Mouse (Mus musculus) liver, adult 2 months (tissue): ENCODE measurements around the gene Il18. TPM values are rescaled to one million over a fixed set of nuclear protein-coding genes. Genes with fewer than 3 reads are reported as not detected.

Experiments used
- DNase-seq: peaks from one replicate; pipeline ENCODE4 v3.0.0-alpha.2; 2011; ENCODE audit warnings: low read depth, low spot score; ENCODE audit errors: extremely low read depth
- H3K27ac ChIP-seq: fragments of 200-500 bp; replicated peaks from 2 replicates; pipeline ENCODE4 v1.5.1; 2012; ENCODE audit warnings: low read depth, mild to moderate bottlenecking, control low read depth, inconsistent platforms, low read length; ENCODE audit not compliant: insufficient read depth
- H3K27me3 ChIP-seq: fragments of 200-500 bp; 2 replicates; pipeline ENCODE4 v1.6.1; 2012; ENCODE audit warnings: mild to moderate bottlenecking, moderate library complexity, low read length, inconsistent platforms; ENCODE audit not compliant: control insufficient read depth, insufficient read depth
- H3K36me3 ChIP-seq: fragments of 200-500 bp; 2 replicates; pipeline ENCODE4 v1.6.1; 2012; ENCODE audit warnings: low read length, inconsistent platforms; ENCODE audit not compliant: control insufficient read depth, insufficient read depth
- H3K4me1 ChIP-seq: fragments of 200-500 bp; 2 replicates; pipeline ENCODE4 v1.6.1; 2011; ENCODE audit warnings: low read length; ENCODE audit not compliant: control insufficient read depth, insufficient read depth
- H3K4me3 ChIP-seq: fragments of 200-500 bp; 2 replicates; pipeline ENCODE4 v1.5.1; 2011; ENCODE audit warnings: low read depth, mild to moderate bottlenecking, control low read depth, low read length, moderate library complexity; ENCODE audit not compliant: insufficient read depth
- H3K79me2 ChIP-seq: fragments of 200-500 bp; 2 replicates; pipeline ENCODE4 v1.6.1; 2012; ENCODE audit warnings: inconsistent platforms, mild to moderate bottlenecking, low read length, moderate library complexity; ENCODE audit not compliant: control insufficient read depth, insufficient read depth
- H3K9ac ChIP-seq: fragments of 200-500 bp; 2 replicates; pipeline ENCODE4 v1.6.1; 2012; ENCODE audit warnings: low read depth, mild to moderate bottlenecking, control low read depth, inconsistent platforms, low read length
- CTCF ChIP-seq: fragments of 200-500 bp; IDR thresholded peaks from 2 replicates; pipeline ENCODE4 v1.5.1; 2011; ENCODE audit warnings: low read depth, low read length, control low read depth
- POLR2A ChIP-seq: fragments of 200-500 bp; IDR thresholded peaks from 2 replicates; pipeline ENCODE4 v1.6.1; 2011; ENCODE audit warnings: low read length, control low read depth; ENCODE audit not compliant: insufficient read depth; ENCODE audit errors: extremely low read depth
- WGBS: fragments of 180-500 bp; shearing (Covaris S2); methylation state at CpG from one replicate; pipeline ENCODE4 v1.1.7; 2018; 5-methylcytosine and 5-hydroxymethylcytosine counted together
- polyA plus RNA-seq: library from polyadenylated mRNA; depleted of rRNA; stranded (reverse); fragments of >200 nt; gene quantifications from 2 replicates; pipeline ENCODE4 v1.2.3, GENCODE M21; 2012
- total RNA-seq: library from RNA; depleted of rRNA; stranded (reverse); fragments of >200 nt; gene quantifications from 2 replicates; pipeline ENCODE4 v1.2.3, GENCODE M21; 2014

Gene Il18
- total and polyA plus RNA-seq, 2 experiments, result 11.1 to 32.8 TPM

GRCm38 (mm10) chr9:50590856-50591518, 36.4 kb downstream of the Il18 start:
- H3K79me2 ChIP-seq, result no peaks in the 10 kb centered on the region
- no peak overlapping the region for H3K9ac ChIP-seq
- no peak for TF ChIP-seq CTCF
- no peak for TF ChIP-seq POLR2A
- H3K36me3 ChIP-seq, result peaks cover 3% of the 10 kb centered on the region
- no peaks in the 10 kb centered on the region for H3K27me3 ChIP-seq
- no peak for DNase-seq
- no peak overlapping the region for H3K4me3 ChIP-seq
- H3K27ac ChIP-seq, result no peak overlapping the region
- peaks cover 11% of the 10 kb centered on the region; the same call in 1 of the 2 replicates for H3K4me1 ChIP-seq
- WGBS, result 71% methylated on average over 10 of the region's 10 CpGs

GRCm38 (mm10) chr9:50592955-50593354, 38.3 kb downstream of the Il18 start:
- 90% methylated on average over 9 of the region's 9 CpGs for WGBS
- H3K4me3 ChIP-seq, result no peak overlapping the region

GRCm38 (mm10) chr9:50593544-50593943, 38.9 kb downstream of the Il18 start:
- H3K4me1 ChIP-seq, result peaks cover 11% of the 10 kb centered on the region; the same call in 1 of the 2 replicates
- H3K27ac ChIP-seq, result no peak overlapping the region
- WGBS, result 78% methylated on average over 2 of the region's 3 CpGs
- TF ChIP-seq POLR2A (no peak), CTCF (peak; percentile 62)
- H3K9ac ChIP-seq, result no peak overlapping the region
- H3K27me3 ChIP-seq, result no peaks in the 10 kb centered on the region
- no peaks in the 10 kb centered on the region for H3K79me2 ChIP-seq
- H3K36me3 ChIP-seq, result peaks cover 24% of the 10 kb centered on the region
- H3K4me3 ChIP-seq, result no peak overlapping the region
- DNase-seq, result peak; percentile 61

More at GRCm38 (mm10) chr9:50592955-50593354, 38.3 kb downstream of the Il18 start:
- Histone ChIP-seq H3K79me2 (no peaks in the 10 kb centered on the region), H3K36me3 (peaks cover 18% of the 10 kb centered on the region), H3K9ac (no peak overlapping the region), H3K4me1 (peaks cover 11% of the 10 kb centered on the region; the same call in 1 of the 2 replicates), H3K27ac (no peak overlapping the region), H3K27me3 (no peaks in the 10 kb centered on the region)
- TF ChIP-seq CTCF (no peak), POLR2A (no peak)
- no peak for DNase-seq

GRCm38 (mm10) chr9:50594794-50595417, 40.3 kb downstream of the Il18 start:
- peaks cover 34% of the 10 kb centered on the region for H3K36me3 ChIP-seq
- TF ChIP-seq CTCF (no peak), POLR2A (no peak)
- WGBS, result 27% methylated on average over 12 of the region's 12 CpGs
- H3K9ac ChIP-seq, result 0 out of 2 replicates have a peak overlapping the region, but pooled peaks have one; percentile 3
- peak overlapping the region; percentile 67 for H3K27ac ChIP-seq
- H3K4me3 ChIP-seq, result no peak overlapping the region
- DNase-seq, result peak; percentile 87
- no peaks in the 10 kb centered on the region for H3K27me3 ChIP-seq
- peaks cover 11% of the 10 kb centered on the region; the same call in 1 of the 2 replicates for H3K4me1 ChIP-seq
- H3K79me2 ChIP-seq, result no peaks in the 10 kb centered on the region

- no peak overlapping the region for H3K9ac ChIP-seq
- peaks cover 14% of the 10 kb centered on the region; the same call in 1 of the 2 replicates for H3K4me1 ChIP-seq
- TF ChIP-seq CTCF (no peak), POLR2A (no peak)
- peaks cover 41% of the 10 kb centered on the region for H3K36me3 ChIP-seq
- 43% methylated on average over 8 of the region's 8 CpGs for WGBS
- H3K4me3 ChIP-seq, result no peak overlapping the region
- H3K79me2 ChIP-seq, result peaks cover 5% of the 10 kb centered on the region; the same call in 1 of the 2 replicates
- H3K27me3 ChIP-seq, result no peaks in the 10 kb centered on the region
- no peak overlapping the region for H3K27ac ChIP-seq
- no peak for DNase-seq
Measured at GRCm38 (mm10) chr9:50596973-50597372, 42.3 kb downstream of the Il18 start.
